Mouse (Mus musculus) kidney, embryonic 14.5 days (tissue): Measurements from ENCODE around the gene Trim3. TPM values are rescaled to one million over a fixed set of nuclear protein-coding genes. Genes with fewer than 3 reads are reported as not detected.

Source experiments
- ATAC-seq: fragments of 200-750 bp; cut with Nextera tagmentation; 2 replicates; pipeline ENCODE4 v1.8.0; 2017; ENCODE audit warnings: moderate number of reproducible peaks, mild to moderate bottlenecking, moderate TSS enrichment, moderate library complexity; ENCODE audit not compliant: low FRiP score, low TSS enrichment
- H3K27ac ChIP-seq: fragments of 300-500 bp; sonication (generic); 2 replicates; pipeline ENCODE4 v1.5.1; 2014; ENCODE audit warnings: low read depth, mild to moderate bottlenecking, low read length, moderate library complexity, mixed read lengths
- H3K27me3 ChIP-seq: fragments of 300-500 bp; sonication (generic); 2 replicates; pipeline ENCODE4 v1.6.1; 2014; ENCODE audit warnings: mild to moderate bottlenecking, low read length; ENCODE audit not compliant: control insufficient read depth, insufficient read depth
- H3K36me3 ChIP-seq: fragments of 300-500 bp; sonication (generic); 2 replicates; pipeline ENCODE4 v1.6.1; 2014; ENCODE audit warnings: low read length, mixed read lengths; ENCODE audit not compliant: control insufficient read depth, insufficient read depth
- H3K4me1 ChIP-seq: fragments of 300-500 bp; sonication (generic); 2 replicates; pipeline ENCODE4 v1.6.1; 2014; ENCODE audit warnings: low read length, mixed read lengths; ENCODE audit not compliant: control insufficient read depth, insufficient read depth
- H3K4me2 ChIP-seq: fragments of 300-500 bp; sonication (generic); replicated peaks from 2 replicates; pipeline ENCODE4 v1.6.1; 2014; ENCODE audit warnings: low read depth, mild to moderate bottlenecking, low read length
- H3K4me3 ChIP-seq: fragments of 300-500 bp; sonication (generic); 2 replicates; pipeline ENCODE4 v1.5.1; 2014; ENCODE audit warnings: mild to moderate bottlenecking, low read length
- H3K9ac ChIP-seq: fragments of 300-500 bp; sonication (generic); 2 replicates; pipeline ENCODE4 v1.6.1; 2014; ENCODE audit warnings: low read depth, mild to moderate bottlenecking, low read length, moderate library complexity
- H3K9me3 ChIP-seq: fragments of 300-500 bp; sonication (generic); 2 replicates; pipeline ENCODE4 v1.6.1; 2016; ENCODE audit warnings: low read length; ENCODE audit not compliant: control insufficient read depth
- WGBS: fragments of 180-500 bp; shearing (Covaris S2); extraction: QIAGEN DNeasy Blood & Tissue Kit; methylation state at CpG from one replicate; pipeline ENCODE4 v1.1.7; 2014; 5-methylcytosine and 5-hydroxymethylcytosine counted together
- polyA plus RNA-seq: library from polyadenylated mRNA; unstranded; fragments of >200 nt; fragmentation: Nextera tagmentation; extraction: Ambion mirVana; gene quantifications from 2 replicates; pipeline ENCODE4 v1.2.1, GENCODE M21; 2014

Trim3 gene
- polyA plus RNA-seq = 18.8 and 25.5 TPM in 2 replicates

GRCm38 (mm10) chr7:105633127-105633800 lies at the start of gene Trim3:
Trim3 (minus strand) TSS chr7:105633571.
- peak; percentile 95 for ATAC-seq
- H3K4me3 ChIP-seq = peak within 1 kb of the TSS; percentile 81
- H3K27ac ChIP-seq = peak within 1 kb of the TSS; percentile 26; the same call in 1 of the 2 replicates
- H3K9ac ChIP-seq = peak within 1 kb of the TSS; percentile 77
- H3K36me3 ChIP-seq = peaks cover 26% of the 10 kb centered on the region
- WGBS = under 1% methylated on average over 62 of the region's 71 CpGs
- 0 out of 2 replicates have a peak, but pooled peaks cover 3% of the 10 kb centered on the region for H3K4me1 ChIP-seq
- no peaks in the 10 kb centered on the region for H3K27me3 ChIP-seq
- H3K9me3 ChIP-seq = no peaks in the 10 kb centered on the region
- peak within 1 kb of the TSS; percentile 77 for H3K4me2 ChIP-seq

- H3K9me3 ChIP-seq = no peaks in the 10 kb centered on the region
- peak within 1 kb of the TSS; percentile 40; the same call in 1 of the 2 replicates for H3K9ac ChIP-seq
- H3K4me2 ChIP-seq = peak within 1 kb of the TSS; percentile 64
- no peaks in the 10 kb centered on the region for H3K4me1 ChIP-seq
- ATAC-seq = peak; percentile 97
- H3K36me3 ChIP-seq = no peaks in the 10 kb centered on the region
- peak within 1 kb of the TSS; percentile 43 for H3K4me3 ChIP-seq
- whole genome bisulfite sequencing = 2% methylated on average over 17 of the region's 17 CpGs
- H3K27ac ChIP-seq = peak within 1 kb of the TSS; percentile 26
- H3K27me3 ChIP-seq = no peaks in the 10 kb centered on the region
Observed at GRCm38 (mm10) chr7:105650639-105651435, 17.5 kb upstream of the Trim3 start, which contains the start of gene Dnhd1. Dnhd1 (plus strand) TSS chr7:105650827.

- 68% methylated on average over 3 of the region's 3 CpGs for WGBS
- Histone ChIP-seq H3K36me3 (peaks cover 30% of the 10 kb centered on the region), H3K4me2 (peak overlapping the region; percentile 77; the same call in 1 of the 2 replicates), H3K27me3 (no peaks in the 10 kb centered on the region), H3K27ac (peak overlapping the region; percentile 42; the same call in 1 of the 2 replicates), H3K4me3 (peak overlapping the region; percentile 79; the same call in 1 of the 2 replicates), H3K4me1 (peaks cover 21% of the 10 kb centered on the region), H3K9ac (no peak overlapping the region; the same call in 1 of the 2 replicates), H3K9me3 (no peaks in the 10 kb centered on the region)
- no peak for ATAC-seq
Observed at GRCm38 (mm10) chr7:105641936-105642335, 8.6 kb upstream of the Trim3 start.

GRCm38 (mm10) chr7:105640894-105641255 lies 7.5 kb upstream of the Trim3 start:
- Histone ChIP-seq H3K4me3 (peak overlapping the region; percentile 79), H3K27ac (peak overlapping the region; percentile 79), H3K4me2 (peak overlapping the region; percentile 77), H3K27me3 (no peaks in the 10 kb centered on the region), H3K9me3 (no peaks in the 10 kb centered on the region), H3K9ac (peak overlapping the region; percentile 77), H3K4me1 (peaks cover 21% of the 10 kb centered on the region), H3K36me3 (peaks cover 40% of the 10 kb centered on the region)
- WGBS = under 1% methylated on average over 18 of the region's 18 CpGs
- no peak for ATAC-seq

- 0% methylated on average over 45 of the region's 45 CpGs for WGBS
- peak; percentile 96 for ATAC-seq
- Histone ChIP-seq H3K4me1 (peaks cover 21% of the 10 kb centered on the region), H3K9me3 (no peaks in the 10 kb centered on the region), H3K27me3 (no peaks in the 10 kb centered on the region), H3K36me3 (peaks cover 40% of the 10 kb centered on the region), H3K4me2 (peak within 1 kb of the TSS; percentile 77), H3K4me3 (peak within 1 kb of the TSS; percentile 79), H3K9ac (peak within 1 kb of the TSS; percentile 77), H3K27ac (peak within 1 kb of the TSS; percentile 79)
Observed at GRCm38 (mm10) chr7:105640233-105640893, 7.0 kb upstream of the Trim3 start, which contains the start of the genes Arfip2 and Gm45799. Arfip2 (minus strand) TSS chr7:105640416. Gm45799 (plus strand) TSS chr7:105640552.

GRCm38 (mm10) chr7:105639756-105640155 lies 6.4 kb upstream of the Trim3 start, which contains the start of gene Timm10b:
Timm10b (plus strand) TSS chr7:105640056.
- Histone ChIP-seq H3K27ac (peak within 1 kb of the TSS; percentile 79), H3K4me1 (peaks cover 21% of the 10 kb centered on the region), H3K4me2 (peak within 1 kb of the TSS; percentile 77), H3K36me3 (peaks cover 40% of the 10 kb centered on the region), H3K4me3 (peak within 1 kb of the TSS; percentile 79), H3K9me3 (no peaks in the 10 kb centered on the region), H3K9ac (peak within 1 kb of the TSS; percentile 77), H3K27me3 (no peaks in the 10 kb centered on the region)
- peak; percentile 5; the same call in 1 of the 2 replicates for ATAC-seq
- 6% methylated on average over 2 of the region's 2 CpGs for WGBS

GRCm38 (mm10) chr7:105639304-105639703 lies 5.9 kb upstream of the Trim3 start:
- peak overlapping the region; percentile 77 for H3K9ac ChIP-seq
- H3K27ac ChIP-seq = no peak overlapping the region
- peaks cover 22% of the 10 kb centered on the region for H3K4me1 ChIP-seq
- no peaks in the 10 kb centered on the region for H3K9me3 ChIP-seq
- no peak for ATAC-seq
- 71% methylated on average over 9 of the region's 9 CpGs for WGBS
- H3K4me2 ChIP-seq = peak overlapping the region; percentile 77
- no peaks in the 10 kb centered on the region for H3K27me3 ChIP-seq
- peaks cover 40% of the 10 kb centered on the region for H3K36me3 ChIP-seq
- peak overlapping the region; percentile 79 for H3K4me3 ChIP-seq

GRCm38 (mm10) chr7:105638776-105639175 lies 5.4 kb upstream of the Trim3 start:
- peaks cover 24% of the 10 kb centered on the region for H3K4me1 ChIP-seq
- WGBS = 91% methylated on average over 6 of the region's 6 CpGs
- no peaks in the 10 kb centered on the region for H3K27me3 ChIP-seq
- H3K9ac ChIP-seq = no peak overlapping the region
- no peaks in the 10 kb centered on the region for H3K9me3 ChIP-seq
- H3K4me2 ChIP-seq = no peak overlapping the region
- H3K4me3 ChIP-seq = no peak overlapping the region; the same call in 1 of the 2 replicates
- no peak for ATAC-seq
- peaks cover 39% of the 10 kb centered on the region for H3K36me3 ChIP-seq
- H3K27ac ChIP-seq = no peak overlapping the region
